Mouse (Mus musculus) CD8-positive naive resting alpha-beta T cell, adult 2 months (primary cell): Measurements from ENCODE around the gene Ece2.
"Not testable (repeated sequence)": the region's sequence is repeated elsewhere in the genome, so short reads cannot be mapped to it uniquely, and the experiment has no call there.

ENCODE experiments used
- DNase-seq, 2 experiments: peaks; one replicate each; pipeline ENCODE4 v3.0.0; 2022; ENCODE audit warnings: low read depth in 2 of 2, low spot score in 2 of 2

The Ece2 gene

DNA sequence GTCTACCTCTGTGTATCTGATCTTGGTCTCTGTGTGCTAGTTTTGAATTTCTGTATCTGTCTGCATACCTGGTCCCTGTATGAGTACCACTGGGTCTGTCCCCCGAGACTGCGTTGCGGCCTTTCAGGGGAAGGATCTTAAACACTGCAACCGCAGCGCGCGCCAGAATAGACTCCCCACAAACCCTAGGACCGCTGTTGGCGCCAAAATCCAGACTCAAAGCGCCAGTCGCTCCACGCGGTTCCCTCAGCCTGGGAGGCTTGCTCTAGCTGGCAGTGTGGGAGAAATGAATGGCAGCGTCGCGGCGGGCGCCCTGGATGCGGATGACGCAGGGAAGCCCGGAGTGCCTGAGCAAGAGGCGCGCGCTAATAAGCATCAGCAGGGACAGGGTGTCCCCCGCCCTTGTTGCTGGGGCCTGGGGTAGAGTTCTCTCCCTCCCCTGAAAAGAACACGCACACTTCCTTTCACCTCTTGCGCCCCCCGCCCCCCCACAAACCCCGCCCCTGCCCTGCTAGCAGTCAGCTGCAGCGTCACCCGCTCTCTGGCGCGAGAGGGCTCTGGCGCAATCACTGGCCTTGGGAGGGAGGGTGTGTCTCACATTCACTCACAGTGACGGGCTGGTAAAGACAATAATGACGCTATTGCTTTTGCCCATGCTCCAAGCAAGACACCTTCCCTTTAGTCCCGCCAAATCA lies 7.5 kb upstream of the Ece2 start:
- DNase-seq, result no peak

DNA sequence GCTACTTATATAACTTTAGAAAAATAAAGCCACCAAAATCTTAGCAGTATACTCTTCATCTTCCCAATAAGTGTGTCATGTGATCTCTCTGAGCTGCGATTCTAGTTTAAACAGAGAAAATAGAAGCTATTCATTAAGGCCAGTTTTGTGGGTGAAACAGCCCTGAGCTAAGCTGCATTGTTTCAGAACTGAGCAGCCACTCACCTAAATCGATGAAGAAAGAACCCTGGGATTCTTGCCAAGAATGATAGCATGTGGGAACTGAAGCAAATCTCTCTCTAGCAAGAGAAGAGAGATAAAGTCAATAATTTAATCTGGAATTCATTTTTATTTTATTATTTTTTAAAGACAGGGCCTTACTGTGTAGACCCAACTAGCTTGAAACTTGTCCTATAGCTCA lies 6.4 kb upstream of the Ece2 start:
- DNase-seq, result no peak

DNA sequence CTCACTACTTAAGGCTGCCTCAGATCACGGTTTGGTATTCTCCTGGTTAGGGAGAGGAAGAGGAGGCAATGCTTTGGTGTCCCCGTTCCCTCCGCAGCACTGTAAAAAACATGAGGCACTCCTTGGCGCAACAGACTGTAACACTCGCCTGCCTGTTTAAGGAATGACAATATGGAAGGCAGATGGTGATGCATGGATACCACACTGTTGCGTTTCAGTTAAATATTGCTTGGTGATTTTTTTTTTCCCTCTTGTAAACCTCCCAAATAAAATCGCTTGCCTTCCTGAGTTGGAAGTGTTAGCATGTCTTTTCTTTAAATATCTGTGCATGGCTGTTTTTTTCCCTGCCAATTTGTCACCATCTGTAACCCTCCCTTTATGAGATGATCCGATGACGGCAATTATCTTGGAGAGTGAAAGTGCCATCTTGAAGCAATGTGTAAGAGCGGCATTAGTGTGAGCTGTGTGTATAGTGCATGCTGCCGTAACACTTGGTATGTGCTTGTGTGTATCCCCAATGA lies 697 bp upstream of the Ece2 start:
- no peak for DNase-seq

GRCm38 (mm10) chr16:20637410-20637809 lies 7.8 kb downstream of the Ece2 start:
- no peak for DNase-seq

DNA sequence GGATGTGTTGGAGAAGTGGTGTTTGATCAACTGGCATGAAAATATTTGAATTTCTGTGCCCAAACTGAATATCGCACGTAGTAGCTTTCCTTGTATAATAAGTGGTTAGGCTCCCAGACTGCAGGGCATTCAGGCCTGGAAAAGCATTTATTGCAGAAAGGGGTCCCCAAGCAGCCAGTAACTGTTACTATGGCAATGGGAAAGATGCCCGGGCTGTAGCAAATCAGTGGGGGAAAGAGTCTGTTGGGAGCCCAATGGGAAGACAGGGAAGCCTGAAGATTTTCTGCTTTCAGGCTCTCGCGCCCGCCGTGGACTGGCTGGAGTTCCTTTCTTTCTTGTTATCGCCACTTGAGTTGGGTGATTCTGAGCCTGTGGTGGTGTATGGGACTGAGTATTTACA lies 8.7 kb downstream of the Ece2 start:
- no peak for DNase-seq

GRCm38 (mm10) chr16:20642161-20642560 lies 12.5 kb downstream of the Ece2 start:
- DNase-seq, result peak; percentile 14 to 32

- no peak for DNase-seq
Observed at GRCm38 (mm10) chr16:20643911-20644310, 14.3 kb downstream of the Ece2 start.

DNA sequence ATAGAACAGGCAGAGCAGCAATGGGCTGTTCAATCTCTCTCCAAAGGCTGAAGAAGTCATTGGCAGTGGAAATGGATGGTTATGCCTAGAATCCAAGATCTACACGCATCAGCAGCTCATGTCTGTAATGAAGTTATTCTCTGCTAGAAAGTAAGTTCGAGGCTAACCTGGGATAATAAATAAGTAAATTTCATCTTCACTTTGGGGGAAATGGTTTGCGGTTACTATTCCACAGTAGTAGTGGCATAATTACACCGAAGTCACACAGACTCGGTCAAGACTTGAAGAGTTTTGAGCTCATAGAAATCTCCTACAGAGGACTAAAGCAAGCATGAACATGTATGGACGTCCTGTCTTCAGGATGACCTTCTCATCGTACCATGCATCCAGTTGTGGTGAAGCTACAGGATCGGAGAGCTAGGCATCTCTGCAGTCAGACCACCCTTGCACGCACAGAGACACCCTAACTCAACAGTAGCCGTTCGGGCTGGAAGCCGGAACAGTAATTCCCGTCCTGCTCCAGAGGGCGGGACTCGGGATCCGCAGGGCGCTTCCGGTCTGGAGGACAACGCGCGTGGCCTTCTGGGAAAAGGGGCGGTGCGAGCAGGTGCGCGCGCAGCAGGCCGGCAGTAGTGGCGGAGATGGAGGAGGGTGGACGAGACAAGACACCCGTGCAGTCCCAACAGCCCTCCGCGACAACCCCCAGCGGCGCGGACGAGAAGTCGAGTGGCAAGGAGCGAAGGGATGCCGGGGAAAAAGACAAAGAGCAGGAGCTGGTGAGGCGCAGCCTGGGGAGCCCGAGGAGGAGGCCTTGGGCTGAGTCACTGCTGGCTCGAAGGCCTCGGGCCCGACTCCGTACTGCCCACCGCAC lies 21.7 kb downstream of the Ece2 start, which contains the start of gene Psmd2:
Gene Psmd2, plus strand, starts transcription at position 577 of the 871 bp plus-strand sequence.
- peak; percentile 86 to 90 for DNase-seq

DNA sequence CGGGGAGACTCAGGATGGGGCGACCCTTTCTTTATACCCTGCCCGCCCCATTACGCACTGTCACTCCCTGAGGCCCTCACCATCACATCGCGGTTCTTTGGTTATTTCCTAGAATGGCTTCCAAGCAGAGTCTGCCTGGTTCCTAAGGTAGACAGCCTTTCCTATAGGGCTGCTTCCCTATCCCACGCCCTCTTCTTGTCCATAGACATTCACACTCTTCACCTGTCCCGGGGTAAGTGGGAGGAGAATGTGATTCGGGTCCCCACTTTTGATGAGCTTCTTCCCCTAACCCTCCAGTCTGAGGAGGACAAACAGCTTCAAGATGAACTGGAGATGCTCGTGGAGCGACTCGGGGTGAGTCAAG lies 22.3 kb downstream of the Ece2 start:
- DNase-seq, result no peak

DNA sequence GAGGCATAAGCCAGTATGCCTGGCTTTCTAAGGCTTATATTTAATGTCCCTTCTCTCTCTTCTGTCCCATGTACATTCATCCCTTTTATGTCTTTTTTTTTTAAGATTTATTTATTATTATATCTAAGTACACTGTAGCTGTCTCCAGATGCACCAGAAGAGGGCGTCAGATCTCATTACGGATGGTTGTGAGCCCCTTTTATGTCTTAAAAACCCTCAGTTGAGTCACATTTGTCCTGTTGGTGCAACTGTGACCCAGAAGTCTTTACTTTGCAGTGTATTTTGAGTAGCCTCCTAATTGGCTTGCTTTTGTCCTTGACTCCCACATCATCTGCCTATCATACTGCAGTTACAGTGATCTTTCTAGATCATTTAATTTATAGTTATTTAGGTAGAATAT lies 23.7 kb downstream of the Ece2 start:
- DNase-seq, result no peak

DNA sequence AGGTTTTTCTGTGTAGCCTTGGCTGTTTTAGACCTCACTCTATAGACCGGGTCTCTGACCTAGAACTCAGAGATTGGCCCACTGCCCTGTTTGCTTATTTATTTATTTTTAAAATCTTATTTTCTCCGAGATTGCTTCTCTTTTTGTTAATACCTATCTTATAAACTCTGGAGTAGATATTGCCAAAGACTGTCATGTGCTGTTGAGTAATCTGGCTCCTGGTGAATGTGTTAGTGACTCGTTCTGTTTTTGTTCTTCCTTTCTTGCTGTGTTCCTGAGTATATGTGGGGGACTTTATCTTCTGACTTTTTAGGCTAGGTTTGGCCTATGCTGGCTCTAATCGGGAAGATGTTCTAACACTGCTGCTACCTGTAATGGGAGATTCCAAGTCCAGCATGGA lies 28.0 kb downstream of the Ece2 start:
- DNase-seq, result no peak

- not testable (repeated sequence) for DNase-seq
Observed at GRCm38 (mm10) chr16:20668013-20668412, 38.4 kb downstream of the Ece2 start, which contains the start of gene Eif4g1. TSS of gene Eif4g1 (plus strand) at chr16:20668313.

- DNase-seq, result no peak
Observed at GRCm38 (mm10) chr16:20670291-20670690, 40.7 kb downstream of the Ece2 start.

DNA sequence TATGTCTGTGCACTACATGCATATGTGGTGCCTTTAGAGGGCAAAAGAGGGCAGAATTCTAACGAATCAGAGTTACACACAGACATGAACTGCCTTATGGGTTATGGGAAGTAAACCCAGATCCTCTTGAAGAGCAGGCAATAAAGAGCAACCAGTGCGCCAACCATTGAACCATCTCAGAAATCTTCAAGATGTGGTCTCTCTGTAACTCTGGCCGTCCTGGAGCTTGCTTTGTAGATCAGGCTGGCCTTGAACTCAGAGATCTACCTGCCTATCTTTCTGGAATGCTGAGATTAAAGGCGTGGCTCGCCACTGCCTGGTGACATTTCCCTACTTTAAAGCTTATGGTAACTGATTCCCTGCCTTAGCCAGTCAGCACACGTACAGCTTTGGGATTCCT lies 42.3 kb downstream of the Ece2 start:
- no peak for DNase-seq

DNA sequence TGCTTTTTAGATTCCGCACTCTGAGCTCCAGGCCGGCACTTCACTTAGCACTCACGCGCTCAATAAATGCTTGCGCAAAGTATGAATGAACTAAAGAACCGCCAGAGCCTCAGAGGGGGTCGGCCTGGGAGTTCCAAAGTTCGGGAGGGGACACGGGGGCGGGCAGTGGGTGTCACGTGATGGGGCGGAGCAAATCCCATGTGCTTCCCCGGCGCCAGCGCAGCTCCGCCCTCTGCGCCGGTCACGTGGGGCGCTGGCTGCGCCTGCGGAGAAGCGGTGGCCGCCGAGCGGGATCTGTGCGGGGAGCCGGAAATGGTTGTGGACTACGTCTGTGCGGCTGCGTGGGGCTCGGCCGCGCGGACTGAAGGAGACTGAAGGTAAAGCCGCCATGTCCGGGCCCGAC lies 42.9 kb downstream of the Ece2 start:
- DNase-seq, result peak; percentile 91 to 92

DNA sequence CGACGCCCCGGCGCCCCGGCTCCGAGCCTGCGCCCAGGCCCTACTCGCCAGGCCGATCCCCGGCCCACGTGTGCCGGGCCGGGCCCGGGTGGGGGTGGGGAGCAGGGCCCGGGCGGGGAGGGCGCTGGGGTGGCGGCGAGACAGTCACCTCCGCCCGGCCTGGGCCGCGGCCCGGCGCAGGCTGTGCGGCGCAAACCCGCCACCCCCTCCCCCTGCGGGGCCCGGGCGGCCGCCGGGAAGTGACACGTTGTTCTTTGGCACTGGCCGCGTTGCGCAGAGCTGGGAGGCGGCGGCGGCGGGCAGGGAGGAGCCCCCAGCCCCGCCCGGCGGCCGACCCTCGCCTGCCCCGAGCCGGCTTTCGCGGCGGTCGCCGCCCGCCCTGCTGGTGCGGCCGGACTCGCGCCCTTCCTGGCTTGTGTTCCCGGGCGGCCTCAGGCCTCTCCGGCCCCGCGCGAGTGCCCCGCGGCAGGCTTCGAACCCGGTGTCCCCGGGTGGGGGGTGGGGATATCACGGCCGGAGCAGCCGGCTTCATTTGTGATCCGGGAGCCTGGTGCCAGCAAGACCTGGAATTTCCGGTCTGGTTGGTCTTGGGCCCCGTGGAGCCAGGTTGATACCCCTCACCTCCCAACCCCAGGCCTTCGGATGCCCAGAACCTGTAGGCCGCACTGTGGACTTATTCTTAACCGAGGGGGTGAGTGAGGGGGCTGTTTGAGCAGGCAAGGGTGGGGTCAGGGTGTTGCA lies 43.5 kb downstream of the Ece2 start:
- DNase-seq, result peak; percentile 22 to 42

GRCm38 (mm10) chr16:20673706-20674303 lies 44.2 kb downstream of the Ece2 start:
- DNase-seq, result peak in 1 of 2 experiments; percentile 19

- no peak for DNase-seq
Observed at GRCm38 (mm10) chr16:20675213-20675612, 45.6 kb downstream of the Ece2 start.

DNA sequence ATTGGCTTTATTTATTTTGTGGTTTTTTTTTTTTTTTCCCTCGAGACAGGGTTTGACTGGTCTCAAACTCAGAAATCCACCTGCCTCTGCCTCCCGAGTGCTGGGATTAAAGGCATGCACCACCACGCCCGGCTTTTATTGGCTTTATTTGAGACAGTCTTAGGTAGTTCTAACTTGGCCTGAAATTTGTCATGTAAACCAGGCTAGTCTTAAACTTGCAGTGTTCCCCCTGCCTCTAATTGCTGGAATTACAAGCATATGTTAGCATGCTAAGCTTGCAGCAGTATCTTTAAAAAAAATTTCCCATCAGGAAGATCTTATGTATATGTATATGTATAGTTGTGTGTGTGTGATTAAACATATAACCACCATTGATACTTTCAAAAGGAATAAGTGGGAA lies 47.1 kb downstream of the Ece2 start:
- no peak for DNase-seq

GRCm38 (mm10) chr16:20677380-20677779 lies 47.8 kb downstream of the Ece2 start:
- no peak for DNase-seq
